Mouse (Mus musculus): ENCODE measurements around the gene Mef2b.

- TF ChIP-seq CTCF (IDR thresholded peaks at IDR 0.05; ENCODE audit: low read depth): no peak
- no peak for TF ChIP-seq EP300 (IDR thresholded peaks at IDR 0.05; ENCODE audit: low read depth)
Observed at GRCm38 (mm10) chr8:70170116-70170515, 30.6 kb downstream of the Mef2b start.
